ENCODE assay signal across 8 mouse cellular contexts in genomic region chr19:5756321-5756985, GRCm38 (mm10). TPM values are rescaled to one million over a fixed set of nuclear protein-coding genes. Genes with fewer than 3 reads are reported as not detected.
DNase-seq lines count a peak whose midpoint lies in the region; ATAC-seq lines count a peak whose summit lies in the region.

No protein-coding gene starts in this region.

- H3K27me3 ChIP-seq in forebrain, embryonic 16.5 days (replicated peaks; ENCODE audit: control insufficient read depth, insufficient read depth, low read length) = peaks cover 16% of the 10 kb centered on the region
- peaks cover 54% of the 10 kb centered on the region for H3K27me3 ChIP-seq in midbrain, embryonic 15.5 days (replicated peaks)

- peaks cover 24% of the 10 kb centered on the region for H3K36me3 ChIP-seq in forebrain, embryonic 16.5 days (ENCODE audit: control insufficient read depth, insufficient read depth)
- H3K36me3 ChIP-seq in midbrain, embryonic 15.5 days (replicated peaks) = peaks cover 42% of the 10 kb centered on the region

- peak overlapping the region; percentile 27; the same call in 1 of the 2 replicates for H3K9ac ChIP-seq in forebrain, embryonic 16.5 days (replicated peaks; ENCODE audit: low read depth, low read length)
- no peak overlapping the region for H3K9ac ChIP-seq in midbrain, embryonic 15.5 days

- intact Hi-C loops in left cerebral cortex, postnatal 4 days (cut with DNase I) = no loop called here

- peak overlapping the region; percentile 36 for H3K4me2 ChIP-seq in forebrain, embryonic 16.5 days (ENCODE audit: low read length)
- peak overlapping the region; percentile 22; the same call in 1 of the 2 replicates for H3K4me2 ChIP-seq in midbrain, embryonic 15.5 days

- H3K9me3 ChIP-seq in forebrain, embryonic 16.5 days (ENCODE audit: control insufficient read depth, low read length) = no peaks in the 10 kb centered on the region
- no peaks in the 10 kb centered on the region for H3K9me3 ChIP-seq in midbrain, embryonic 15.5 days

- DNase-seq in left cerebral cortex, adult 11 months (ENCODE audit: low spot score) = peak; percentile 78
- no peak for DNase-seq in left cerebral cortex, postnatal 4 days
- DNase-seq in layer of hippocampus, postnatal 25 days (ENCODE audit: extremely low spot score in 1 of 2, low spot score in 1 of 2) = peak; percentile 38 to 45
- no peak for DNase-seq in adrenal gland, postnatal 14 days
- DNase-seq in ovary, adult 18-20 months (ENCODE audit: low spot score) = no peak
- DNase-seq in lung, postnatal 14 days = no peak

- H3K4me3 ChIP-seq in forebrain, embryonic 16.5 days (replicated peaks; ENCODE audit: low read length) = no peak overlapping the region
- no peak overlapping the region for H3K4me3 ChIP-seq in midbrain, embryonic 15.5 days

- ATAC-seq in forebrain, embryonic 16.5 days = peak; percentile 56
- peak; percentile 58; the same call in 1 of the 2 replicates for ATAC-seq in midbrain, embryonic 15.5 days (replicated peaks)

- no peak overlapping the region for H3K27ac ChIP-seq in forebrain, embryonic 16.5 days (ENCODE audit: low read length)
- H3K27ac ChIP-seq in midbrain, embryonic 15.5 days = no peak overlapping the region

- 11% methylated on average over 28 of the region's 29 CpGs for WGBS in forebrain, embryonic 16.5 days
- WGBS in midbrain, embryonic 15.5 days = 11% methylated on average over 28 of the region's 29 CpGs

- peaks cover 12% of the 10 kb centered on the region for H3K4me1 ChIP-seq in forebrain, embryonic 16.5 days (replicated peaks; ENCODE audit: control insufficient read depth, insufficient read depth, low read length)
- peaks cover 16% of the 10 kb centered on the region for H3K4me1 ChIP-seq in midbrain, embryonic 15.5 days

RNA-seq across cellular contexts. Expression of gene Scyl1, which starts 14.8 kb away (rescaled TPM):
- total RNA-seq in left cerebral cortex, postnatal 4 days (2021) = 10 to 100 TPM; 81.7 to 81.8 TPM
- polyA plus RNA-seq in forebrain, embryonic 16.5 days (2015; fragmentation: Nextera tagmentation; extraction: Ambion mirVana) = 66.2 and 79.4 TPM in 2 replicates
- 10 to 100 TPM; 68.6 to 71.8 TPM for total RNA-seq in layer of hippocampus, postnatal 25 days (2021)
- polyA plus RNA-seq in midbrain, embryonic 15.5 days (2015; fragmentation: Nextera tagmentation; extraction: Ambion mirVana) = 87.6 and 94.7 TPM in 2 replicates
- 87.4 and 92.1 TPM in 2 replicates for total RNA-seq in adrenal gland, postnatal 14 days (2021)

RNA-seq across cellular contexts. Expression of gene Ltbp3, which starts 15.7 kb away (rescaled TPM):
- total RNA-seq in left cerebral cortex, postnatal 4 days (2021) = 10 to 100 TPM; 23.8 to 23.9 TPM
- polyA plus RNA-seq in forebrain, embryonic 16.5 days (2015; fragmentation: Nextera tagmentation; extraction: Ambion mirVana) = 11.4 and 11.6 TPM in 2 replicates
- total RNA-seq in layer of hippocampus, postnatal 25 days (2021) = 10 to 100 TPM; 23.8 to 26.8 TPM
- polyA plus RNA-seq in midbrain, embryonic 15.5 days (2015; fragmentation: Nextera tagmentation; extraction: Ambion mirVana) = 8.2 and 12.6 TPM in 2 replicates
- total RNA-seq in adrenal gland, postnatal 14 days (2021) = 212 and 214 TPM in 2 replicates

RNA-seq across cellular contexts. Expression of gene Fam89b, which starts 27.0 kb away (rescaled TPM):
- total RNA-seq in left cerebral cortex, postnatal 4 days (2021) = 10 to 100 TPM; 72.4 to 72.5 TPM
- polyA plus RNA-seq in forebrain, embryonic 16.5 days (2015; fragmentation: Nextera tagmentation; extraction: Ambion mirVana) = 170 and 177 TPM in 2 replicates
- total RNA-seq in layer of hippocampus, postnatal 25 days (2021) = 10 to 100 TPM; 29.3 to 32.9 TPM
- polyA plus RNA-seq in midbrain, embryonic 15.5 days (2015; fragmentation: Nextera tagmentation; extraction: Ambion mirVana) = 158 and 165 TPM in 2 replicates
- 41.3 and 50.4 TPM in 2 replicates for total RNA-seq in adrenal gland, postnatal 14 days (2021)

RNA-seq across cellular contexts. Expression of gene Ehbp1l1, which starts 30.3 kb away (rescaled TPM):
- 10 to 100 TPM; 41.9 to 48.6 TPM for total RNA-seq in left cerebral cortex, postnatal 4 days (2021)
- polyA plus RNA-seq in forebrain, embryonic 16.5 days (2015; fragmentation: Nextera tagmentation; extraction: Ambion mirVana) = 12.0 and 20.0 TPM in 2 replicates
- total RNA-seq in layer of hippocampus, postnatal 25 days (2021) = 10 to 100 TPM; 14.6 to 17.2 TPM
- 23.7 and 25.5 TPM in 2 replicates for polyA plus RNA-seq in midbrain, embryonic 15.5 days (2015; fragmentation: Nextera tagmentation; extraction: Ambion mirVana)
- 29.1 and 29.3 TPM in 2 replicates for total RNA-seq in adrenal gland, postnatal 14 days (2021)

RNA-seq across cellular contexts. Expression of gene Kcnk7, which starts 52.3 kb away (rescaled TPM):
- total RNA-seq in left cerebral cortex, postnatal 4 days (2021) = not detected
- 0.24 and 0.48 TPM in 2 replicates for polyA plus RNA-seq in forebrain, embryonic 16.5 days (2015; fragmentation: Nextera tagmentation; extraction: Ambion mirVana)
- not detected for total RNA-seq in layer of hippocampus, postnatal 25 days (2021)
- 0.19 and 0.28 TPM in 2 replicates for polyA plus RNA-seq in midbrain, embryonic 15.5 days (2015; fragmentation: Nextera tagmentation; extraction: Ambion mirVana)
- total RNA-seq in adrenal gland, postnatal 14 days (2021) = not detected in 2 replicates

Comparison
In these comparisons a context has a peak if more than half of its experiments do, and no peak if none do; other contexts are left out.
1. DNase-seq: peak in left cerebral cortex, adult 11 months (single experiment) and layer of hippocampus, postnatal 25 days (2 of 2); none in left cerebral cortex, postnatal 4 days (single experiment), adrenal gland, postnatal 14 days (single experiment), ovary, adult 18-20 months (single experiment) and lung, postnatal 14 days (single experiment).